Mouse (Mus musculus) lung, adult 2 months (tissue): Measurements from ENCODE around the gene Gm7138.

Experiments used
- CTCF ChIP-seq: fragments of 200-500 bp; IDR thresholded peaks from 2 replicates; pipeline ENCODE4 v1.5.1; 2011; ENCODE audit warnings: mild to moderate bottlenecking, low read length, control low read depth; ENCODE audit not compliant: insufficient read depth
- POLR2A ChIP-seq: fragments of 200-500 bp; IDR thresholded peaks from 2 replicates; pipeline ENCODE4 v1.6.1; 2011; ENCODE audit warnings: low read depth, mild to moderate bottlenecking, control low read depth, low read length, borderline replicate concordance; ENCODE audit errors: extremely low read depth

DNA sequence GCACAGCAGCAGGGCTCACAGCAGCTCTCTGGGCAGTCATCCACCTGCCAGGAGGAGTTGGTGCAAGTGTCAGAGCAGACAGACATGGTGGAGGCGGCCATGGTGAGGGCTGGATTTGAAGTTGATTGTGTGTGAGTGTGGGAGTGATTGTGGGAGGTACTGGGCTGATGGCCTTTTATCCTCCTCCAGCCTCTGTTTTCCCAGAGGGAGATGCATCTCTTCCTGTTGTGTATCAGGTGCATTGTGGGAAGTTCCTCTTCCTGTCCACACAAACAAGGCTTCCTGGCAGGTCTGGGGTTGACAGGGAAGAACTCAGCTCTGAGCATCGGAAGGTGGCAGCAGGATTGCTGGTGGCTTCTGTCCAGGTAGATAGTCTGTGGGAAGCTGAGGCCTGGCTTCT is 18.2 kb upstream of the Gm7138 start, which contains the start of gene Gm9639:
- TF ChIP-seq CTCF (no peak), POLR2A (no peak)
